Mouse (Mus musculus) adrenal gland, adult 2 months (tissue): Measurements from ENCODE around the gene Hlcs. TPM values are rescaled to one million over a fixed set of nuclear protein-coding genes. Genes with fewer than 3 reads are reported as not detected.
A peak's percentile ranks its signal among the peaks of the same experiment; 100 is the strongest.

Experiments used
- DNase-seq: peaks from one replicate; pipeline ENCODE4 v3.0.0; 2021
- polyA plus RNA-seq: library from polyadenylated mRNA; depleted of rRNA; stranded (reverse); fragments of >200 nt; gene quantifications from 2 replicates; pipeline ENCODE4 v1.2.3, GENCODE M21; 2012
- total RNA-seq, 2 experiments: library from RNA; stranded (reverse); gene quantifications; 2 replicates each; pipeline ENCODE4 v1.2.3; 2021

The Hlcs gene
- total and polyA plus RNA-seq, 3 experiments: 10.3 to 16.6 (median 15.0) TPM

DNA sequence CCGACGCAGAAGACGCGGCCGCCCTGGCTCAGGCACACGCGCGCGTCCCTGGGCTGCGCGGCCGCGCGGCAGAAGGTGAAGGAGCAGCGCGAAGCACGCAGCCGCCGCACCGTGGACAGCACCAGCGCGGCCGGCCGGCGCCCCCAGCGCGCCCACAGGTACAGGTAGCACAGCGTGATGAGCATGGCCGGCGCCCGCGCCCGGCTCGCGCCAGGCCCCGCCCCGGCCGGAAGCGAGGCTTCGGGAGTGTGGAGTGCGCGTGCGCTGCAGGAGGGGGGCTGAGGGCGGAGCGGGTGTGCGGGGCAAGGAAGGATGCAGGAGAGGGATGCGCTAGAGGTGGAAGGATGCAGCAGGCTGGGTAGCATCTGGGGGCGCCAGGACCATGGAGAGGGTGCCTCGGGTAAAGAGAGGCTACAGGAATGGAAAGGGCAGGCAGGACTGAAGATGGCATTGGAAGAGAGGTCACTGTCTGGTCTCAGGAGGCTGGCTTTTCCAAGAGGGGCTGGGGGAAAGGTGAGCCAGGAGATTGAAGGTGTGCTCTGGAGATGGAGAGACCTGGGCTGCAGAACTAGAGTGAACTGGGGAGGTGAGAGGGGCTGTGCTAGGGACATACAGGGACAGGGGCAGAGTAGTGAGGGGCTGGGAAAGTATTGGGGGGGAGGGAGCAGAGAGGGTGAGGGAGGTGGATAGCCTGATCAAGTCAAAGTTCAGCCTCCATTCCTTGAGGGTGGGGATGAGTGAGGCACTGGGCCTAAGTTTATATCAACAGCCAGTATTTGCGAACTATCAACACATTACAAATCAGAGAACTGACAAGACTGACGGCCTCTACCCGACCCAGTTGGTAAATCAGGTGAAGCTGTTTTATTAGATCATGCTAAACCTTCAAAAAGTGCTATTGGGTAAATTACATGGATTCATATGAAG lies 23.0 kb downstream of the Hlcs start:
- peak; percentile 91 for DNase-seq

GRCm38 (mm10) chr16:94289138-94290072 lies 24.0 kb downstream of the Hlcs start:
- no peak for DNase-seq

DNA sequence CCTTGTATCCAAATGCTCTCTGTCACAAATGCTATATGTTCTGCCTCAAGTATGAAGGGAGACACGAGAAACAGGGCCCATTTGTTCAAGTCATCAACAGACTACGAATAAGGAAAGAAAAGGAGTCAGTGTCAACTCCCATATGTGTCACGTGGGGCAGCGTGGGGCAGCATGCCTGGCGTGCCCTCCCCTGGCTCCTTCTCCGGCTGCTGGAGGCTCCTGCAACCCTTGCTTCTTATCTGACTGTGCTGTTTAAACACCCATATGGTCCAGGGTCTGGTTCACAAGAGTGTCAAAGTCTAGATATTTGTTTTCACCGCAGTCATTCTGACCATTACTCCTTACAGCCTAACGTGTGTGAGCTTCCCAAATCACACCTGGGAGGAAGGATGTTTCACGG lies 25.5 kb downstream of the Hlcs start:
- no peak for DNase-seq

GRCm38 (mm10) chr16:94283972-94284371 lies 29.4 kb downstream of the Hlcs start:
- DNase-seq: no peak

DNA sequence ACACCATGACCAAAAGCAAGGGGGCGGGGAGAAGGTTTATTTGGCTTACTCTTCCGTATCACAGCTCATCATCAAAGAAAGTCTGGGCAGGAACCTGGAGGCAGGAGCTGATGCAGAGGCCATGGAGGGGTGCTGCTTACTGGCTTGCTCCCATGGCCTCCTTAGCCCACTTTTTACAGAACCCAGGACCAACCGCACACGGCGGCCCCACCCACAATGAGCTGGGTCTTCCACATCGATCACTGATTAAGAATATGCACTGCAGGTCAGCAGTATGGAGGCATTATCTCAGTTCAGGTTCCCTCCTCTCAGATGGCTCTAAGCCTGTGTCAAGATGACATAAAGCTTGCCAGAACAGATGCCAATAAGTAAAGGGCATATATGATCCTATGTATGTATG lies 42.5 kb downstream of the Hlcs start:
- no peak for DNase-seq

GRCm38 (mm10) chr16:94269635-94270034 lies 43.7 kb downstream of the Hlcs start:
- DNase-seq: peak; percentile 86

- DNase-seq: no peak
Measured at GRCm38 (mm10) chr16:94268205-94268604, 45.2 kb downstream of the Hlcs start.

DNA sequence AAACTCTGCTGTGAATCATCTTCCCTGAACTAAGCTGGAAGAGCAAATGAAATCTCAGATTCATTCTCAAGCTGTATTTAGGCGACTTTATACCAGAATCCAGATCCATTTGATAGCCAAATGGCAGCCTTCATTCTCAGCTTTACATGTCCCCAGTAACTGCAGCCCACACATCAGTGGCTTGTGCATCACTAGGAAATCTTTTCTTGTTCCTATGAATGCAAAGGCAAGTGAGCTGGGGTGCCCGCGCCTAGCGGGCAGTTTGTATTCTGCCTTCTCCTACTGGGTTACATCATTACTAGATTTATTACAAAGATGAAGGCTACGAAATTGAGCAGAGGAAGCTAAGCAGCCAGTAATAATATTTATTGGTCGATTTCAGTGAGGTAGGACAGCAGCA lies 48.8 kb downstream of the Hlcs start:
- peak; percentile 54 for DNase-seq

- DNase-seq: no peak
Measured at GRCm38 (mm10) chr16:94262501-94262900, 50.9 kb downstream of the Hlcs start.

DNA sequence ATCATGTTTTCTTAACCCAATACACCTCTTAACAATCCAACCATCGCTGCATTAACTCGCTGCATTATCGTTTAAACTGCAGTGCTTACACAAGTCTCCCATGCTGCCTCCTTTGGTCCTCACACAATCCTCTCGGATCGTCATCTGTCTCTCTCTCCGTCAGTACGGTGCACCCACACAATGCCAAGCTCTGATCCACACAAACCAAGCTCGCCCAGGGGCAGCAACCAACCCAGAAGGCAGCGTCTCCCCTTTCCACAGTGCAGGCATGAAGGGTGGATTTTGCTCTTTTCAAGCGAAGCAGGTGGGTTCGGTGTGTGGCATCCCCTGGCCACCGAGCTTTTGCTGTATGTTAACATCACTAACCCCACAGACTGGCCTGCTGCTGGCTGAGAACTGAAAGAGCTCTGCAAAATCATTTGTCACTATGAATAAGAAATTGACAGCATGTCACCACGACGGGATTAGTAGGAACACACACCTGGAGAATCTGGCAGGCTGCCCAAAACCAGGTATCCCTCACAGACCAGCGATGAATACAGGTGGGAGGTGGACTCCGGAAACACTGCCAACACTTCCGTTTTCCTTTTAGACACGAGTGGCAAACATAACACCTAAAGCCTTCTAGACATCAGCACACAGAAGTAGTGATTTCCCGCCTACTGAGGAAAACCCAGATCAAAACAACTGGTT lies 52.3 kb downstream of the Hlcs start:
- no peak for DNase-seq

- DNase-seq: peak; percentile 69
Measured at GRCm38 (mm10) chr16:94258366-94259310, 54.7 kb downstream of the Hlcs start.

GRCm38 (mm10) chr16:94255592-94255991 lies 57.8 kb downstream of the Hlcs start:
- no peak for DNase-seq

- no peak for DNase-seq
Measured at GRCm38 (mm10) chr16:94255035-94255434, 58.3 kb downstream of the Hlcs start.

DNA sequence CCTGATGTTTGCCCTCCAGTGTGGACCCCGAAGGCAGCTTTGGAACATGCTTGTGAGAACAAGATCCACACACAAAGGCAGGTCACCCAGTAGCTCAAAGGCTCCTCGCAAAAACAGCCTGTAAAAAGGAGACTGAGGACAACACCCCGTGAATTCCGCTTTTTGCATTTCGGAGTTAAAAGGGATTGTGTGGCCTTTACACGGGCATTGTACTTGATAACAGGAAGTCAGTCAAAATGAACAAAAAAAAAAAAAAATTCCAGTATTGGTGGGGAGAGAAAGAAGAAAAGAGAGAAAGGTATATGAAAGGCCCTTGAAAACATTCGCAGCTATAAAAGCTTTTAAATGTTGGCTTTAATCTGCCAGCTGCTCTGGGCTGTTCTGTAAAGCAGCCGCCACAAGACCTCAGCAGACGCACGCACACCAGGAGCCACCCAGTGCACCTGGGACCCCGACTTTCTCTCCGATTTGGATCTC lies 58.9 kb downstream of the Hlcs start:
- no peak for DNase-seq

DNA sequence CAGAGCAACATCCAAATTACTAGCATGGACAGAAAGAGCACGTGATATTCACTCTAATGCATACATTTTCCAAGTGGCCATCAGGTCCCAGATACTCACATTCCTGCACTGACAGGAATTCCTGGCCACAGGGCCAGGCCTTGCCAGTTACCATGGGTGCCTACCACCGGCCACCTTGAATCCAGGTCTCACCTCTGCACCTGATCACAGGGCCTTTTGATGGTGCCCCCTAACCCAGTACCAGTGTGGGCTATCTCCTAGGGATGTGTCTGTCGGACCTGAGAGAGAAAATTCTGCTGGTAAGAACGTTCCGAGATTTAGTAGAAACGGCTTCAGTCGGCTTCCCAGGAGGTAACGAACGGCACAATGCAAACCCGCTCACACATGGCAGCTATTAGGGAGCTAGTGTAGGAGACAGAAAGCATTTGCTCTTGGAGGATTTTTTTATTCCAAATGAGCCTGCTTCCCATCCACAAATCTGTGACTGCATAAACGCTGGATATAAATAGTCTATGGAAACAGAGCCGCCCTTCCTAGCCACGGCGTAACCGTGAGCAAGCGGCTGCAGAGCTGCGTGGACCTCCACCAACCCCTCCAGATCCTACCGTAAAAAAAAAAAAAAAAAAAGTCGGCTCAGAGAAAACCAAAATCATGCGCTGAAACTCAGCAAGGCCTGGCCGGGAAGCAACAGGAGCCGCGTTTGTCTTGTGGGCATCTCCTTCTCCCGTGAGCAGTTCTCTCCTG lies 59.5 kb downstream of the Hlcs start:
- no peak for DNase-seq

DNA sequence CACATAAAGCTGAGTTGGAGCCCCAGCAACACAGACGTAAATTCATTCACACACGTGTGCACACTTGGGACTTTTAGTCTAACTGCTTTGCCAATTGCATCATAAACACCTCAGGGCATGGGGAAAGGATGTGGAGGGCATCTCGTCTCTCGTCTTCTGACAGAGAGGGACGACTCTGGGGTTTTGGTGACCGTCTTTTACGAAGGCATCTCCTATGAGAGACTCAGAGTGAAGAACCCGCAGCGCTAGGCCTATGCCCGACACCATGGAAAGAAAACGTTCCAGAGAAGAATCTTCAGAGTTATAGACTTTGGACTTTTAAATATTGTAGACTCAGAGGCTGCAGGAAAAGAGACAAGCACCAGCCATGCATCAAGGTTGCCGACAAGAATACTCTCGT lies 61.6 kb downstream of the Hlcs start:
- DNase-seq: no peak

DNA sequence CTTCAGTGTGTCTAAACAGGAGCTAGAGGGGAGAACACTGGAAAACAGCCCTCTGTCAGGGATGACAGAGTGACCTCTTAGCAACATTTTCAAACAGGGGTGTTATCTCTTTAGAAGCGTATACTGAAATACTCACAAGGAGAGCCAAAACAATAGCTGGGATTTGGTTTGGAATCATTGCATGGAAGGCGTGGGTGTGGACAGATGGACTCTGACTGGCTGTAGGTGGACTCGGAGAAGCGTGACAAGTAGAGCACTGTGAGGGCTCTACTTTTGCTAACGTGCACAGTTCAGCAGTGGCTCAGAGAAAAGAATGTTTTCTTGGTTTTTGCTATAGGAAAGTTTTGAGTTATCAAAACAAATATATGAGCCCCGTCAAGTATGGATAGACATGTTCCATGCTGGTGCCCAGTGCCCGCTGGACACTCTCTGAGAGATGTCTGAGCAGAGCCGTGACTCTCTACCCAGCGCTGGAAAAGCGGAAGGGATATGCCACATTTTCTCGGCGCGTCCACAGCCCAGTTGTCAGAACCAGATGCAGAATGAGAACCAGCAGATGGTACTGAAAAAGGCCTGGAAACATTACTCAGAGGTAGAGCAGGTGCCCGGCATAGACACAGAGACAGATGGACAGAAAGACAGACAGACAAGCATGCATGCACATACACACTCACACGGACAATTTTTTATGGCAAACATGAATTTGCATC lies 62.6 kb downstream of the Hlcs start:
- no peak for DNase-seq

DNA sequence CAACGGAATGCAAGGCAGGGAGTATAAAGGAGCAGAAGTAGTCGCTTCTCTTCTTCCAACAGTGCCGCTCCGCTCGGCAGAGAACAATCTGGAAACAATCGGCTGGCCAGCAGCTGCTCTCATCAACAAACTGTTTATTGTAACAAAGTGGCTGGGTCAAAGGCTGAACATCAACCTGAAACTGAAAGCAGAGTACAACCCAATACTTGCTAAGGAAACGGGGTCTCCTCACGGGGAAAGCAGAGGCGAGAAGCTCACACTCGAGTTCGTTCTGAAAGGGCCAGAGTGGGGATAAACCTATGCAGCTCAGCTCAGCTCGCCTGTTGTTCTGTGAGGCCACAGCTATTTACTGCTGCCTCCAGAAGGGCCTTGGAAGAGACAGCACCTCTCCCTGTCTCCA lies 63.2 kb downstream of the Hlcs start:
- DNase-seq: no peak

GRCm38 (mm10) chr16:94249666-94250065 lies 63.7 kb downstream of the Hlcs start:
- DNase-seq: no peak
